Mouse (Mus musculus): Measurements from ENCODE around the gene Vmn2r52.
"Not testable (repeated sequence)": the region's sequence is repeated elsewhere in the genome, so short reads cannot be mapped to it uniquely, and the experiment has no call there.

Gene Vmn2r52

DNA sequence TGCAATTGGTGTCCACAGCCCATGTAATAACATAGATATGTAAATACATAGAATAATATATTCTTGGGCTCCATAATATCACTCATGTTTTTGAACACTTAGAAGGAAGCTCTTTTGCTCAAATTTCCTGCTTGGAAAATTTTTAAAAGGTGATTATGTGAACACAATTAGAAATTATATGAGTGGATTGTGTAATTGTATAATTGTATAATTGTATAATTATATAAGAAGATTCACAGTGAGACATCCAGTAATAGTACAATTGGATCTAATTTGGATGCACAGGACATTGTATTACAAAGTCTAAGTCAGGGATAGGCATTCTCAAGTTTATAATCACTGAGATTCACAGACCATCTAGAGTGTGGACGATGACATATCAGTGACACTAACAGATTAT, at the start of gene Vmn2r52:
Vmn2r52 (minus strand) TSS at position 101 of the 400 bp plus-strand sequence.
- no peak for DNase-seq (ENCODE audit: low read depth, low spot score)

DNA sequence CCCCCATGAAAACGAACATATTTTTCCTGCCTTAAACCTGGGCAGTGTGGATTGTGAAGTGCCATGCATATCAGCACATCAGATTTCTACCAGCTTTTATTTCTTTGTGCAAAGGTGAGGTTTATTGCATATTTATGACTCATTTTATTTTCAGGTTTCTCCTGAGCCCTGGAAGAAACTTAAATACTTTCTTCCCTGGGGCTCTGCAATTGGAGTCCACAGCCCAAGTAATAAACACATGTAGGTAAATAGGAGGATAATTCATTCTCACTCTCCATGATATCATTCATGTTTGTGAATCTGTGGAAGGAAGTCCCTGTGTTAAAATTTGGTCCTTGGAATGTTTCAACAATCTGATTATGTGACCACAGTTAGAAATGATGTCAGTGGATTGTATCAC, 70.7 kb downstream of the Vmn2r52 start, which contains the start of gene Vmn2r51:
Vmn2r51 (minus strand) TSS at position 101 of the 400 bp plus-strand sequence.
- not testable (repeated sequence) for DNase-seq (ENCODE audit: low read depth, low spot score)
